Mouse (Mus musculus): ENCODE results near the gene Cacng7. TPM values are rescaled to one million over a fixed set of nuclear protein-coding genes. Genes with fewer than 3 reads are reported as not detected.
"Not testable (repeated sequence)": the region's sequence is repeated elsewhere in the genome, so short reads cannot be mapped to it uniquely, and the experiment has no call there.

Gene Cacng7
- polyA plus RNA-seq, 1 experiment from 2014 or later = 0.51 TPM

GRCm38 (mm10) chr7:3397355-3397754 lies 64.6 kb downstream of the Cacng7 start:
- H3K4me1 ChIP-seq = no peaks in the 10 kb centered on the region
- no peaks in the 10 kb centered on the region; the same call in 1 of the 2 replicates for H3K36me3 ChIP-seq
- H3K4me3 ChIP-seq = no peak overlapping the region
- H3K9me3 ChIP-seq = no peaks in the 10 kb centered on the region
- no peak overlapping the region for H3K9ac ChIP-seq
- 75% methylated on average over 10 of the region's 10 CpGs for WGBS
- H3K4me2 ChIP-seq = no peak overlapping the region
- no peak for ATAC-seq (ENCODE audit: extremely low read depth, insufficient number of reproducible peaks, low FRiP score, low TSS enrichment)
- H3K27ac ChIP-seq (replicated peaks) = no peak overlapping the region
- H3K27me3 ChIP-seq (replicated peaks) = no peaks in the 10 kb centered on the region; the same call in 1 of the 2 replicates

- Histone ChIP-seq H3K4me3 (no peak overlapping the region), H3K4me2 (no peak overlapping the region), H3K27ac (replicated peaks) (no peak overlapping the region), H3K4me1 (no peaks in the 10 kb centered on the region), H3K36me3 (no peaks in the 10 kb centered on the region; the same call in 1 of the 2 replicates), H3K9ac (no peak overlapping the region), H3K9me3 (no peaks in the 10 kb centered on the region), H3K27me3 (replicated peaks) (no peaks in the 10 kb centered on the region; the same call in 1 of the 2 replicates)
- no peak for ATAC-seq (ENCODE audit: extremely low read depth, insufficient number of reproducible peaks, low FRiP score, low TSS enrichment)
- WGBS = 67% methylated on average over 7 of the region's 7 CpGs
Measured at GRCm38 (mm10) chr7:3397797-3398196, 65.0 kb downstream of the Cacng7 start.

GRCm38 (mm10) chr7:3398363-3398762 lies 65.6 kb downstream of the Cacng7 start:
- H3K4me3 ChIP-seq; H3K36me3 ChIP-seq; ATAC-seq (ENCODE audit: extremely low read depth, insufficient number of reproducible peaks, low FRiP score, low TSS enrichment); H3K4me1 ChIP-seq; H3K4me2 ChIP-seq; H3K27ac ChIP-seq (replicated peaks); H3K9ac ChIP-seq; H3K9me3 ChIP-seq; H3K27me3 ChIP-seq (replicated peaks): not testable (repeated sequence)
- 85% methylated on average over 8 of the region's 8 CpGs for WGBS

GRCm38 (mm10) chr7:3399937-3400336 lies 67.2 kb downstream of the Cacng7 start:
- no peaks in the 10 kb centered on the region for H3K27me3 ChIP-seq (replicated peaks)
- H3K9ac ChIP-seq = no peak overlapping the region
- no peaks in the 10 kb centered on the region for H3K9me3 ChIP-seq
- H3K4me1 ChIP-seq = no peaks in the 10 kb centered on the region
- H3K27ac ChIP-seq (replicated peaks) = no peak overlapping the region
- H3K36me3 ChIP-seq = no peaks in the 10 kb centered on the region
- H3K4me3 ChIP-seq = no peak overlapping the region
- no peak for ATAC-seq (ENCODE audit: extremely low read depth, insufficient number of reproducible peaks, low FRiP score, low TSS enrichment)
- no peak overlapping the region for H3K4me2 ChIP-seq

- H3K4me2 ChIP-seq = no peak overlapping the region
- no peaks in the 10 kb centered on the region for H3K36me3 ChIP-seq
- no peak overlapping the region for H3K27ac ChIP-seq (replicated peaks)
- H3K4me1 ChIP-seq = peaks cover 17% of the 10 kb centered on the region
- no peak for ATAC-seq (ENCODE audit: extremely low read depth, insufficient number of reproducible peaks, low FRiP score, low TSS enrichment)
- H3K4me3 ChIP-seq = no peak overlapping the region
- peaks cover 60% of the 10 kb centered on the region for H3K27me3 ChIP-seq (replicated peaks)
- no peak overlapping the region for H3K9ac ChIP-seq
- H3K9me3 ChIP-seq = no peaks in the 10 kb centered on the region
- 49% methylated on average over 11 of the region's 11 CpGs for WGBS
Measured at GRCm38 (mm10) chr7:3409729-3410520, 77.2 kb downstream of the Cacng7 start.

GRCm38 (mm10) chr7:3411160-3411941 lies 78.6 kb downstream of the Cacng7 start:
- Histone ChIP-seq H3K4me3 (peak overlapping the region; percentile 48), H3K9ac (0 out of 2 replicates have a peak overlapping the region, but pooled peaks have one; percentile 50), H3K27me3 (replicated peaks) (peaks cover 74% of the 10 kb centered on the region), H3K4me2 (peak overlapping the region; percentile 75), H3K9me3 (no peaks in the 10 kb centered on the region), H3K27ac (replicated peaks) (no peak overlapping the region), H3K36me3 (no peaks in the 10 kb centered on the region), H3K4me1 (peaks cover 20% of the 10 kb centered on the region)
- ATAC-seq (ENCODE audit: extremely low read depth, insufficient number of reproducible peaks, low FRiP score, low TSS enrichment) = peak; percentile 64; the same call in 1 of the 2 replicates
- under 1% methylated on average over 31 of the region's 33 CpGs for WGBS

GRCm38 (mm10) chr7:3412036-3412435 lies 79.3 kb downstream of the Cacng7 start:
- ATAC-seq (ENCODE audit: extremely low read depth, insufficient number of reproducible peaks, low FRiP score, low TSS enrichment) = no peak
- Histone ChIP-seq H3K4me2 (peak overlapping the region; percentile 75), H3K4me3 (peak overlapping the region; percentile 48), H3K4me1 (peaks cover 20% of the 10 kb centered on the region), H3K9ac (0 out of 2 replicates have a peak overlapping the region, but pooled peaks have one; percentile 12), H3K27me3 (replicated peaks) (peaks cover 81% of the 10 kb centered on the region), H3K36me3 (no peaks in the 10 kb centered on the region), H3K9me3 (no peaks in the 10 kb centered on the region), H3K27ac (replicated peaks) (no peak overlapping the region)
- 2% methylated on average over 20 of the region's 20 CpGs for WGBS

- Histone ChIP-seq H3K9ac (peak overlapping the region; percentile 82), H3K4me3 (peak overlapping the region; percentile 65), H3K4me1 (peaks cover 20% of the 10 kb centered on the region), H3K4me2 (peak overlapping the region; percentile 98), H3K9me3 (no peaks in the 10 kb centered on the region), H3K27me3 (replicated peaks) (peaks cover 94% of the 10 kb centered on the region), H3K36me3 (no peaks in the 10 kb centered on the region), H3K27ac (replicated peaks) (no peak overlapping the region)
- ATAC-seq (ENCODE audit: extremely low read depth, insufficient number of reproducible peaks, low FRiP score, low TSS enrichment) = no peak
- WGBS = under 1% methylated on average over 41 of the region's 47 CpGs
Measured at GRCm38 (mm10) chr7:3414888-3415287, 82.1 kb downstream of the Cacng7 start.

GRCm38 (mm10) chr7:3415378-3415777 lies 82.6 kb downstream of the Cacng7 start:
- Histone ChIP-seq H3K9ac (peak overlapping the region; percentile 82), H3K36me3 (no peaks in the 10 kb centered on the region), H3K27ac (replicated peaks) (no peak overlapping the region), H3K4me3 (peak overlapping the region; percentile 65), H3K27me3 (replicated peaks) (peaks cover 94% of the 10 kb centered on the region), H3K4me1 (peaks cover 20% of the 10 kb centered on the region), H3K4me2 (peak overlapping the region; percentile 98), H3K9me3 (no peaks in the 10 kb centered on the region)
- no peak for ATAC-seq (ENCODE audit: extremely low read depth, insufficient number of reproducible peaks, low FRiP score, low TSS enrichment)
- WGBS = under 1% methylated on average over 58 of the region's 60 CpGs

Data from heart, embryonic 13.5 days (tissue).